13 mouse cellular contexts compared by ENCODE assay signal in genomic region chr2:33321641-33322040, GRCm38 (mm10). TPM values are rescaled to one million over a fixed set of nuclear protein-coding genes. Genes with fewer than 3 reads are reported as not detected.
A peak's percentile ranks its signal among the peaks of the same experiment; 100 is the strongest.
DNase-seq lines count a peak whose midpoint lies in the region.
"Had no signal": no experiment of that assay in that cellular context is flagged by ENCODE, and none has a peak within 500 bp of the region (broad histone marks: within the 10 kb centered on the region; RNA-seq: fewer than 3 reads in every experiment).

No protein-coding gene starts in this region.

- DNase-seq in adrenal gland, adult 2 months = peak; percentile 45
- no peak for DNase-seq in adrenal gland, postnatal 25 days
- DNase-seq in adrenal gland, postnatal 36 days = peak; percentile 15 to 37
- no peak for DNase-seq in adrenal gland, postnatal 4 days (ENCODE audit: low spot score in 2 of 2)
- DNase-seq: adrenal gland, postnatal 10 days; cerebellum, adult 11 months; cerebellum, adult 18-20 months; cerebellum, adult 8-10 months; cerebellum, adult 9-11 months; cerebellum, postnatal 14 days; cerebellum, postnatal 36 days; embryo, embryonic 11 days had no signal

RNA-seq across cellular contexts. Expression of gene Ralgps1, which starts 49.6 kb away (rescaled TPM):
- 1 to 10 TPM; 4.2 to 5.1 TPM for total RNA-seq in adrenal gland, adult 2 months (2021)
- 2.8 and 3.8 TPM in 2 replicates for polyA plus RNA-seq in adrenal gland, adult 2 months (2012; rRNA removed)
- total RNA-seq in adrenal gland, postnatal 25 days (2021) = 5.7 and 5.8 TPM in 2 replicates
- total RNA-seq in adrenal gland, postnatal 36 days (2021) = 1 to 10 TPM; 3.6 to 4.3 TPM
- 10 to 100 TPM in 1 of 2 experiments, 1 to 10 TPM in 1; 7.6 to 10.1 TPM for total RNA-seq in adrenal gland, postnatal 4 days (2021)
- polyA plus RNA-seq: erythroblast, embryonic 14.5 days had no signal

Comparison
In these comparisons a context has a peak if more than half of its experiments do, and no peak if none do; other contexts are left out.
1. DNase-seq: peak in adrenal gland, adult 2 months (single experiment) and adrenal gland, postnatal 36 days (2 of 2); none in adrenal gland, postnatal 25 days (single experiment) and adrenal gland, postnatal 4 days (0 of 2).